Mouse (Mus musculus) gastrocnemius, postnatal 25 days (tissue): ENCODE results near the gene Zfp473. TPM values are rescaled to one million over a fixed set of nuclear protein-coding genes. Genes with fewer than 3 reads are reported as not detected.
"Not testable (repeated sequence)": the region's sequence is repeated elsewhere in the genome, so short reads cannot be mapped to it uniquely, and the experiment has no call there.

Experiments used
- DNase-seq: peaks from one replicate; pipeline ENCODE4 v3.0.0; 2022
- long read RNA-seq, 2 experiments: library from polyadenylated mRNA; stranded (forward); transcript quantifications; one replicate each; pipeline ENCODE4 v2.0.0; 2021
- total RNA-seq, 2 experiments: library from RNA; stranded (reverse); gene quantifications; 1 replicate in 1 of 2; 2 replicates in 1 of 2; pipeline ENCODE4 v1.2.3; 2021

Gene Zfp473
- total RNA-seq, result under 1 TPM in 1 of 2 experiments, not detected in 1; 0.08 TPM
- long read RNA-seq, experiment 1, result 0 reads
- long read RNA-seq, experiment 2, result 0 reads

- DNase-seq, result not testable (repeated sequence)
These were observed at the start of gene Zfp473 for GRCm38 (mm10) chr7:44750950-44751349. Zfp473 (minus strand) TSS chr7:44751050.

GRCm38 (mm10) chr7:44792781-44793180 lies 41.9 kb upstream of the Zfp473 start:
- no peak for DNase-seq

GRCm38 (mm10) chr7:44790066-44790465 lies 39.2 kb upstream of the Zfp473 start:
- no peak for DNase-seq

GRCm38 (mm10) chr7:44789531-44789930 lies 38.7 kb upstream of the Zfp473 start:
- DNase-seq, result no peak

- no peak for DNase-seq
These were observed 29.3 kb upstream of the Zfp473 start for GRCm38 (mm10) chr7:44780101-44780500.

GRCm38 (mm10) chr7:44776849-44777498 lies 26.1 kb upstream of the Zfp473 start:
- no peak for DNase-seq

GRCm38 (mm10) chr7:44772591-44773204 lies 21.8 kb upstream of the Zfp473 start:
- no peak for DNase-seq

GRCm38 (mm10) chr7:44770046-44770578 lies 19.3 kb upstream of the Zfp473 start:
- DNase-seq, result peak; percentile 24

- DNase-seq, result no peak
These were observed 17.3 kb upstream of the Zfp473 start for GRCm38 (mm10) chr7:44768129-44768528.

- no peak for DNase-seq
These were observed 9.5 kb upstream of the Zfp473 start for GRCm38 (mm10) chr7:44760366-44760765.

GRCm38 (mm10) chr7:44757164-44757563 lies 6.3 kb upstream of the Zfp473 start:
- DNase-seq, result no peak

- DNase-seq, result peak; percentile 96
These were observed 2.5 kb downstream of the Zfp473 start, which contains the start of gene Vrk3 for GRCm38 (mm10) chr7:44748101-44749044. Vrk3 (plus strand) TSS chr7:44748413.

- no peak for DNase-seq
These were observed 3.7 kb downstream of the Zfp473 start for GRCm38 (mm10) chr7:44747115-44747514.

GRCm38 (mm10) chr7:44745076-44745475 lies 5.8 kb downstream of the Zfp473 start:
- peak; percentile 68 for DNase-seq

GRCm38 (mm10) chr7:44744270-44744669 lies 6.6 kb downstream of the Zfp473 start:
- no peak for DNase-seq

GRCm38 (mm10) chr7:44741361-44741760 lies 9.5 kb downstream of the Zfp473 start:
- no peak for DNase-seq

GRCm38 (mm10) chr7:44733723-44734122 lies 17.1 kb downstream of the Zfp473 start:
- no peak for DNase-seq

- no peak for DNase-seq
These were observed 22.5 kb downstream of the Zfp473 start for GRCm38 (mm10) chr7:44728082-44728975.

- DNase-seq, result no peak
These were observed 23.7 kb downstream of the Zfp473 start for GRCm38 (mm10) chr7:44727151-44727550.

- DNase-seq, result no peak
These were observed 24.5 kb downstream of the Zfp473 start for GRCm38 (mm10) chr7:44726343-44726742.

- no peak for DNase-seq
These were observed 26.5 kb downstream of the Zfp473 start for GRCm38 (mm10) chr7:44724316-44724715.
